Mouse (Mus musculus) heart, adult 18-20 months (tissue): ENCODE data around the gene Anks1. TPM values are rescaled to one million over a fixed set of nuclear protein-coding genes. Genes with fewer than 3 reads are reported as not detected.

Experiments used
- DNase-seq, 2 experiments: peaks; one replicate each; pipeline ENCODE4 v3.0.0; 2021 to 2022; ENCODE audit warnings: mixed read lengths in 1 of 2
- long read RNA-seq, 2 experiments: library from polyadenylated mRNA; stranded (forward); transcript quantifications; one replicate each; pipeline ENCODE4 v2.0.0; 2021
- total RNA-seq, 2 experiments: library from RNA; stranded (reverse); gene quantifications; 2 replicates each; pipeline ENCODE4 v1.2.3; 2021

Gene Anks1
- 10 to 100 TPM; 65.8 to 73.0 TPM for total RNA-seq
- long read RNA-seq, experiment 1, full-length matches to known transcripts: 10 of 143 reads
- long read RNA-seq, experiment 1, partial matches to known transcripts: 127 of 143 reads
- long read RNA-seq, experiment 1, other reads (novel, unspliced or antisense): 6 of 143 reads
- long read RNA-seq, experiment 2, full-length matches to known transcripts: 5 of 96 reads
- long read RNA-seq, experiment 2, partial matches to known transcripts: 6 of 96 reads
- long read RNA-seq, experiment 2, other reads (novel, unspliced or antisense): 85 of 96 reads

- DNase-seq: peak; percentile 86 to 89
These were observed at the start of gene Anks1 for GRCm38 (mm10) chr17:27908888-27909621. Anks1 (plus strand) TSS chr17:27909306.

- no peak for DNase-seq
These were observed 43.6 kb upstream of the Anks1 start for GRCm38 (mm10) chr17:27865461-27865860.

- DNase-seq: no peak
These were observed 42.4 kb upstream of the Anks1 start for GRCm38 (mm10) chr17:27866737-27867136.

GRCm38 (mm10) chr17:27871851-27872250, 37.3 kb upstream of the Anks1 start:
- DNase-seq: no peak

GRCm38 (mm10) chr17:27873583-27873982, 35.5 kb upstream of the Anks1 start:
- DNase-seq: no peak

- DNase-seq: no peak
These were observed 34.6 kb upstream of the Anks1 start for GRCm38 (mm10) chr17:27874510-27874909.

- DNase-seq: no peak
These were observed 27.6 kb upstream of the Anks1 start for GRCm38 (mm10) chr17:27881518-27881917.

- no peak for DNase-seq
These were observed 26.0 kb upstream of the Anks1 start for GRCm38 (mm10) chr17:27883129-27883528.

- DNase-seq: no peak
These were observed 25.1 kb upstream of the Anks1 start for GRCm38 (mm10) chr17:27883994-27884393.

GRCm38 (mm10) chr17:27886499-27887210, 22.5 kb upstream of the Anks1 start:
- peak; percentile 58 to 64 for DNase-seq

- peak; percentile 94 to 97 for DNase-seq
These were observed 1.4 kb upstream of the Anks1 start for GRCm38 (mm10) chr17:27907512-27908205.

GRCm38 (mm10) chr17:27908206-27908887, 759 bp upstream of the Anks1 start:
- no peak for DNase-seq

- peak in 1 of 2 experiments; percentile 54 for DNase-seq
These were observed 755 bp downstream of the Anks1 start, which contains the start of gene Taf11 for GRCm38 (mm10) chr17:27909622-27910500. Taf11 (minus strand) TSS chr17:27909844.

GRCm38 (mm10) chr17:27911371-27911770, 2.3 kb downstream of the Anks1 start:
- DNase-seq: no peak

- no peak for DNase-seq
These were observed 5.6 kb downstream of the Anks1 start for GRCm38 (mm10) chr17:27914742-27915141.

GRCm38 (mm10) chr17:27916366-27916765, 7.3 kb downstream of the Anks1 start:
- no peak for DNase-seq

GRCm38 (mm10) chr17:27920676-27921075, 11.6 kb downstream of the Anks1 start:
- DNase-seq: peak; percentile 41 to 53

- no peak for DNase-seq
These were observed 13.1 kb downstream of the Anks1 start for GRCm38 (mm10) chr17:27922174-27922712.

GRCm38 (mm10) chr17:27925054-27925453, 15.9 kb downstream of the Anks1 start:
- DNase-seq: no peak

- no peak for DNase-seq
These were observed 16.4 kb downstream of the Anks1 start for GRCm38 (mm10) chr17:27925504-27925903.
